Mouse (Mus musculus): ENCODE measurements around the gene Tmem33.

The Tmem33 gene

GRCm38 (mm10) chr5:67260531-67261371 is at the start of gene Tmem33:
TSS of gene Tmem33 (plus strand) at chr5:67260565.
- DNase-seq (ENCODE audit: low read depth, low spot score): peak; percentile 96

GRCm38 (mm10) chr5:67213168-67213567 is 47.2 kb upstream of the Tmem33 start:
- DNase-seq (ENCODE audit: low read depth, low spot score): no peak

GRCm38 (mm10) chr5:67215121-67216030 is 45.0 kb upstream of the Tmem33 start:
- no peak for DNase-seq (ENCODE audit: low read depth, low spot score)

DNA sequence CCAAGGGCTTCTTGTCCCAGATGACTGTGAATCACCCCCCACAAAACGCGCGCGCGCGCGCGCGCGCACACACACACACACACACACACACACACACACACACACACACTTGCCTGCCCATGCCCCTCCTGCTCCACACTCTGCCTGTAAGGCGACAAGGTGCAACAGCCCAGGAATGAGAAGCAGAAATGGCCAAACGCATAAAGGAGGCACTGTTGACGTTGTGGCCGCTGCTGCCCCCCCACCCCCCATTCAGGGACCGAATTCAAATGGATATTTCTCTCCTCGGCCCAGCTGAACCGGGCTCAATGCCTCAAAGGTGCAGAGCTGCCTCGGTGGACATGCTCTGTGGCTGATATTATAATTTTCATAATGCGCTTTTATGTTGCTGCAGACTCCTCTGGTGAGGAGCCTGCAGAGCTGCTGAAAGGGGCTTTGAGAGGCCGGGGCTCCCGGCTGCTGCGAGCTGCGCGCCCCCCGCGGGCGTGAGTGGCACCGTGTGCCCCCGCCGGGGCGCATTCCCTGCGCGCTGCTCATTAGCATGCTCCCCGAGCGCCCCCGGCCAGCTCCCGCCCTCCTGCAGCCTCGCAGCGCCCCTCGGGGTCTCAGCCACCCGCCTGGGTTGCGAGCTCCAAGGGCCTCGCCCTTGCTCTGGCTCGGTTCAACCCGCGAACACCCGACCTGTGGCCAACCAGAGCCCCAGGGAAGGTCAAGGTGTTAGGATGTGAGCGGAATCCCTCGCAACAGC is 44.2 kb upstream of the Tmem33 start:
- no peak for DNase-seq (ENCODE audit: low read depth, low spot score)

DNA sequence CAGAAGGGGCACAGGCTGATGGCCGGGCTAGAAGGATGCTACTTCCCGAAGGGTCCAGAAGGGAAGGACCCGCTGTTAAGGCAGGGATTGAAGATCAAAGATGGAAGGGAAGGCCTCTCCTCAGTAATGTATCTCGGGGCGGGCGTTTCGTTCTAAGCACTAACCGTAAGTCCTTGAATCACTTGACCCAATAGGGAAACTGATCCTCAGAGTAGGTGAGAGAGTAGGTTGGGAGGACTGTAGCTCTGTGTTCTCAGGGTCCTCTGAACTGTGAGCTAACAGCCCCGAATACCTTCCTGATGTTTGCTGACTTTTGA is 43.6 kb upstream of the Tmem33 start:
- DNase-seq (ENCODE audit: low read depth, low spot score): no peak

DNA sequence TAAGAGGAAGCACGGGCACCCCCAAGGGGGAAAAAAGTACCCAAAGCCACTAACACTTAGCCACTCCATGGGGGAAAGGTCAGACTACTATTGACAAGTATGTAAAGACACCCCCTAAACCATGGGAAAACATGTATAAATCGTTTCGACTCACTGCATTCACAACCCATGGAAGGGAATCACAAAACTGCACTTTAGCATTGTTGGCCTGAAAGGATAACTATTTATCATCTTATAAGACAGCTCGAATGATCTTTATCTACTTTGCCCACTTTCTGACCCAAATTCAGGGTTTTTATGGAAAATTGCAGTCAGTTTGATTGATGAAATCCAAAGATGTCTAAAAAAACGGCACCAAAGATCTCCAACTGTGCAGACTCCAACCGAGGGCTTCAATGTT is 38.5 kb upstream of the Tmem33 start:
- DNase-seq (ENCODE audit: low read depth, low spot score): no peak

DNA sequence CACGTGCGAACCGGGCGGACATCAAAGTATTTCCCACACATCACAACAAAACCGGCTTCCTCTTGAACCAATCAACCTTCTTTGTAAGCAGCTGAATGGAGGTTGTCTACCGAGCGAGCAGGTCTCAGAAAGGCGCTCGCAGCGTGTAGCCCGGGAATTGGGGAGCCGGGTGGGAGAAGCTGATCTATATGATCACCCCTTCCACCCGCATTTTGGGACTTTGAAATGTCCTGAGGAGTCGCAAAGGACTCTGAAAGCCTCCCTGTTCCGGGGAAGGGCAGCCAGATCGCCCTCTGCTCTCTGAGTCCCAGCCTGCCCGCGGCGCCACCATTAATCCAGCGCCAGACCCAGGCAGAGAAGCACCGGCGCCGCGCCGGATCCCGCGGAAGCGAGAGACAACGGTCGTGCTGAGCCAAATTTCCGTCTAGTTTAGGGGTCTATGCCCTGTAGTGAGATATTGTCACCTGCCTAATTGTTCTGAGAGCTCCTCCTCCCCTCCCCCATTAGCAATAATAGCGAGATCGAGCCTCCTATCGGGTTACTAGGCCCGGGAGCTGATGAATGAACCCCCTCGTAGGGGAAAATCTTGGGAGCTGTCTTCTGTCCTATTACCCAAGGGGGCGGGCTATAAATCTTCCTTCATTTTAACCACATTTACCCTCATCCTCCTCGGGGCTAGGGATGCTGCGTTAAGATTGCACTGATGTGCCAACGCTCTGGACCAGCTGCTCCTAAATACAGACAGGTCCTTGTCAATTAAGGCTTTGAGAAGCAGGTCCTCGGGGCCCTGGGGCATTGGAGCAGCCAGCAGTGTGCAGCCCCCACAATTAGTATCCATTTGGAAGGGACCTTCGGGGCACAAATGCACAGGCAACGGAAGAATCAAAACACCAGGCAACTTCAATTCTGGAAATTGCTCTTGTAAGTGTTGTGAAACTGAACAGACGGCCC is 37.6 kb upstream of the Tmem33 start:
- DNase-seq (ENCODE audit: low read depth, low spot score): no peak

DNA sequence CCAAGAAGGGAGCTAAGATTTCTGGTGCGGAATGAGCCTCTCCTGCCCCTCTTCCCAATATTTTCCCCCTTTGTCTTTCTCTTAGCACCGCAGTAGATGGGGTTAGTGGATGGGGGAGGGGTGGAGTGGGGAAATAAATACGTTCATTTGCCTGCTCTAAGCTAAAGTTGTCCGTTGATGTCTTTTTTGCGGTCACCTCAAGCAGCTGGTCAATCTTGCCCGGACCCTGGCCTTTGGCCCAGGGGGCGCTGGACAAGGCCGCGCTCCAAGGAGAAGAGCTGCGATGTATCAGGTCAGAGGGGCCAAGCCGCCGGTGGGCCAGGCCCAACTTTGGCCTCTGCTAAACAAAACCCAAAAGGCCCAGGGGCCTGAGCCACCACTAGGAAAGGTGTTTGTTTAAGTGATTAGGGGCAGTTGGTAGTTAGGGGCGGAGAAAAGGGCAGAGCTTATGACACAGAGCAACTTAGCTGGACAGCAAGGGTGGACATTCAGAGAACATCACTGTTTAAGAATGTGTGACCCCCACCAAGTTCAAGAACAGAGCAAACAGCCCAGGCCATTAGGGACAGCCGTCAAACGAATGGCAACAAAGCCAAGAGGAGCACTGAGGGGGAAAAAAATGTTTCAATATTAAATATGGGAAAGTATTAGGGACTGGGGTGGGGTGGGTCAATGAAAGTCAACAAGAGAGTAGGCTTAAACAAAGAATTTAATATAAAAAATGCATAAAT is 36.8 kb upstream of the Tmem33 start:
- DNase-seq (ENCODE audit: low read depth, low spot score): no peak

DNA sequence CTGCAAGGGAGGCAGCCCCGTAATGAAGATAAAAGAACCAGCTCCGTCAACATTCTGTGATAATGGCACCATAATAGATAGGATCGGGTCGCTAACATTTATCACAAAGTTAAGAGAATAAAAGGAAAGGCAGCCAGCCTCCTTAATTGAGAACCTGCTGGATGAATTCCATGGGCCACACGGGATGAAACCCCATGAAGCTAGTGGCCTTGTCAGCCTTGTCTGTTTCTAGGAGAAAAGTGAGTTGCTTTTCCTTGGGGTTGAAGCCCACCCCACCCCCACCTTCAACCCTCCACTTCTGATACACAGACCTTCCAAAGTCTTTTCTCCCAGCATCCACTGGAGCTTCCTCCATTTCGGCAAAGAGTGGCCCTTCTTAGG is 36.3 kb upstream of the Tmem33 start:
- DNase-seq (ENCODE audit: low read depth, low spot score): no peak

DNA sequence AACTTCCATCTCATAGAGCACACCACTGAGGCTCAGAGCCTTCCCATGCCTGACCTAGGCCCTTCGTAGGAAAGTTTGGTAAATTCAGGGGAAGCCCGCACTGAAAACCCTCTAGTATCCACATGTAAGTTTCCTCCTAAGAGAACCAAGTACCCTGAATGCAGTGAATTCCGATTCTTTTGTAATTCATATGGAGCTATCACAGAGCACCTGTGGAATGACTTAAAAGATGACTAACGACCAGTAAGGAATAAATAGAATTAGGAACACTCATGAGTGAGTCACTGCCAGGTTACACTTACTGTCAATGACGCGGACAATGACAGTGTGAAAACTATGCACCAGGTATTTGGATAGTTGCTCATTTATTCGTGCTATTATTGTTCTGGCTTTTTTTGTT is 34.6 kb upstream of the Tmem33 start:
- no peak for DNase-seq (ENCODE audit: low read depth, low spot score)

- DNase-seq (ENCODE audit: low read depth, low spot score): no peak
These were observed 33.1 kb upstream of the Tmem33 start for GRCm38 (mm10) chr5:67227261-67227660.

GRCm38 (mm10) chr5:67227682-67228444 is 32.5 kb upstream of the Tmem33 start:
- DNase-seq (ENCODE audit: low read depth, low spot score): no peak

DNA sequence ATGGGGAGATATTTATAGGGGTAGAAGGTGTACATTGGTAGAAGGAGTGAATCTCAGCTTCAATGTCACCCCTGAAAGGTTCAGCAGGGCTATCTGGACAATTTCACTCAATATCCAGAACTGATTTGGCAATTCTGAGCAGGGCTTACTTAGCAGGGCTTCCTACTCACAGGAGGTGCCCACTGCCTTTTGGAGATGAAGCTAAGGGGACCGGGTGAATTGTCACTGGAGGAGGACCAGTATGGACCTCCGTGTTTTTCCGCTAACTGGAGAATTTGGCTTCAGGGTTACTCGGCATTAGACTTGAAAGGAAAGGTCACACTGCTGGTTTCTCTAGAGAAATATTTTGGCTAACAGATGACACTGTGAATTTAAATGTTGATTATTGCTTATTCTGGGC is 25.7 kb upstream of the Tmem33 start:
- no peak for DNase-seq (ENCODE audit: low read depth, low spot score)

DNA sequence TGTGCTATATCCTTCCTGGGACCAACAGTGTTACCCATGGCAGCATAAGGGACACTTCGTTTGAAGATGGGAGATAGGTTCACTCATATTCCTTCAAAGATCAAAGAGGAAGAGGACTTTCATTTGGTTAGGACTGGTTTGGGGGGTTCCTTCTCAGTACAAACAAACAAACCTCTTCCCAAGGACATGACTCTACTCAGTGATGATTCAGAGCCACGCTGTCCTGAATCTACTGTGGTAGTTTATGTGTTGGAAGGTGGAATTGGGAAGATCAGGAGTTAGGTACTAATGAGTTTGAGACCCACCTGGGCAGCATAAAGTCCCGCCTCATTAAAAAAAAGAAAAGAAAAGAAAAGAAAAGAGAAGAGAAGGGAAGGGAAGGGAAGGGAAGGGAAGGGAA is 24.9 kb upstream of the Tmem33 start:
- DNase-seq (ENCODE audit: low read depth, low spot score): no peak

GRCm38 (mm10) chr5:67236601-67237000 is 23.8 kb upstream of the Tmem33 start:
- DNase-seq (ENCODE audit: low read depth, low spot score): no peak

DNA sequence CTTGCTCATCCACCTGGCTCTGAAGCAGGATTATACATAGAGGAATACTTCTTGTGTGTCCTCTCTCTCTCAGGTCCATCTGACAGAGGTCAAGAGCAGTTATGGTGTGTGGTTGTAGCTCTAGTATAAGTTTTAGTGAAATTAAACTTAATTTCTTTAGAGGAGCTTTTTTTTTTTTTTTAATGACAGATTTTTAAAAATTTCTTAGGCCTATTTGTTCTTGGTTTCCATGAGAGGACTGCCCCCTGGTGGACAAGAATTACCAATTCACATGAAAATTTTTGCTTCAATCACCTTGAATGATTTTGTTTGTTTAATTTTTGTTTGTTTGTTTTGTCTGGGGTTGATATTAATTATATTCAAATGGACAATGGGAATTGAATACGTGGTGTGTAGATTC is 22.1 kb upstream of the Tmem33 start:
- no peak for DNase-seq (ENCODE audit: low read depth, low spot score)

GRCm38 (mm10) chr5:67241713-67242112 is 18.7 kb upstream of the Tmem33 start:
- no peak for DNase-seq (ENCODE audit: low read depth, low spot score)

DNA sequence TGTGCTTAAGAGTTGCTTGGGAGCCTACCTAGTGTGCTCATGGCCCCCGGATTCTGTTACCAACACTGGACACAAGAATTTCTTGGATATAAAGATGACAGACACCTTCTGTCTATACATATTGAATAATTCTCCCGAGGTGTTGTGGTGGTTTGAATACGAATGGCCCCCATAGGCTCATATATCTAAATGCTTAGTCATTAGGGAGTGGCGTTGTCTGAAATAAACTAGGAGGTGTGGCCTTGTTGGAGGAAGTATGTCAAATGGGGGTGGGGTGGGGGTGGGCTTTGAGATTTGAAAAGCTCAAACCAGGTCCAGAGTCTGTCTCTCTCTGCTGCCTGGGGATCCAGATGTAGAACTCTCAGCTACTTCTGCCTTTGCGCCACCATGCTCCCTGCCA is 17.1 kb upstream of the Tmem33 start:
- DNase-seq (ENCODE audit: low read depth, low spot score): no peak

DNA sequence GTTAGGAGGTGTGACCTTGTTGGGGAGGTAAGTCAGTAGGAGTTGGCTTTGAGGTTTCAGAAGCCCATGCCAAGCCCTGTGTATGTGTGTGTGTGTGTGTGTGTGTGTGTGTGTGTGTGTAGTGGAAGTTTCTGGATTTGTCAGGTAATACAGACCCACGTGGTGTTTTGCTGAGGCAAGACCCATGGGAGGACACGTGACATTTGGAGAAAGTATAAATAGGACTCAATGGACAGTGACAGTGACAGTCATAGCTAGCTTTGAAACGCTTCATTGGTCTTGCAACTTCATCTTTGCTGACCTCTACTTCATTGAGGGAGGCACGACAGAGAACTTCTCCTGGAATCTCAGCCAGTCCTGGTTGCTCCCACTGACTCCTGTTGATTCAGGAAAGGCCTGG is 8.1 kb upstream of the Tmem33 start:
- DNase-seq (ENCODE audit: low read depth, low spot score): no peak

- peak; percentile 15 for DNase-seq (ENCODE audit: low read depth, low spot score)
These were observed 4.7 kb upstream of the Tmem33 start for GRCm38 (mm10) chr5:67255664-67256063.
